In the genomic region with DNA sequence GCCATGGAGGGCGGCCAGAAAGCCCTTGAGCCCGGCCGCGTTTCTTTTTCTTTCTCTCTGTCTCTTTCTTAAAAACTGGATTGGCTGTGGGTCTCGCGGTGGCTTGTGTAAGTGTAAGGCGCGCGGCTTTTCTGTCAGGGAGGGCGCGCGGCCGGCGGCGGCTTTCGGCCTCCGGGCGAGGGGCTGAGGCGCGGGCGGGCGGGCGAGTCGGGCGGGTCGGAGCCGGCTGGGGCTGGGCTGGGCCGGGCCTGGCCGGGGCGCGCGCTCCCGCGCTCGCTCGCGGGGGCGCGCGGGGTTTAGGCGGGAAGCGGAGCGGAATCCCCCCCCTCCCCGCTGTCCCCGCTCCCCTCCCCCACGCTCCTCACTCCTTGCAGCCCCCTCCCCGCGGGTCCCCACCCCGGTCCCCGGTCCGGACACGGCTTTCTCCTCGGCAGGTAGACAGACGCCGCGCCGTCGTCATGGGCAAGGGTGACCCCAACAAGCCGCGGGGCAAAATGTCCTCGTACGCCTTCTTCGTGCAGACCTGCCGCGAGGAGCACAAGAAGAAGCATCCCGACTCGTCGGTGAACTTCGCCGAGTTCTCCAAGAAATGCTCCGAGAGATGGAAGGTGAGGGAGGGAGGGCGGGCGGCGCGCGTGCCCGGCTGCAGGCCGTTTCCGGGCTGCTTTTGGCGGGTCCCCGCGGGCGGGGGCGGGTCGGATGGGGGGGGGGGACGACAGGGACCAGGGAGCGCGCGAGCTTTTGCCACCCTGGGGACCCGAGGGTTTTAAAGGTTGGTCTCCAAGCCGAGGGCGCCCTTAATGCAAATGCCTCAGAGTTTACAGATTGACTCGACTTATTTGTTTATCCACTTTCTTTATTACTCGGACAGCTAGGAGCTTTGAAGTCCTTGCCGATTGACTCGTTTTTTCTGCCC, we compare ENCODE assay signal across 8 mouse cellular contexts. TPM values are rescaled to one million over a fixed set of nuclear protein-coding genes. Genes with fewer than 3 reads are reported as not detected.
A peak's percentile ranks its signal among the peaks of the same experiment; 100 is the strongest.
DNase-seq lines count a peak whose midpoint lies in the region; ATAC-seq and TF ChIP-seq lines count a peak whose summit lies in the region.

No protein-coding gene starts in this region.

- TF ChIP-seq RAD21 in CH12.LX (IDR thresholded peaks at IDR 0.05; ENCODE audit: low read depth, low read length), result no peak

- TF ChIP-seq EP300 in CH12.LX (IDR thresholded peaks at IDR 0.05; ENCODE audit: low read length), result no peak

- in situ Hi-C loops in CH12.LX (cut with MboI; ENCODE audit: low pct_ligation_motif_present, low pct_unique_long_range_greater_than_20kb, low sequenced_read_pairs), result no loop called here

- H3K27ac ChIP-seq in CH12.LX (ENCODE audit: insufficient read depth, low read depth), result peak overlapping the region; percentile 85
- H3K27ac ChIP-seq in cortical plate, adult 2 months (ENCODE audit: insufficient read depth, low read length), result peak overlapping the region; percentile 14; the same call in 1 of the 2 replicates
- peak overlapping the region; percentile 100 for H3K27ac ChIP-seq in limb, embryonic 12.5 days

- peaks cover 23% of the 10 kb centered on the region for H3K79me2 ChIP-seq in CH12.LX (replicated peaks; ENCODE audit: control insufficient read depth, extremely low read depth, insufficient read depth, poor library complexity, severe bottlenecking)

- no peak for ATAC-seq in erythroblast, adult 5-6 weeks (replicated peaks; ENCODE audit: low FRiP score, poor library complexity, severe bottlenecking)
- peak; percentile 21 for ATAC-seq in limb, embryonic 12.5 days (ENCODE audit: insufficient number of reproducible peaks, insufficient read depth, low FRiP score, low TSS enrichment, low read depth)
- ATAC-seq in monocyte, adult 5-6 weeks (replicated peaks; ENCODE audit: insufficient number of reproducible peaks, low FRiP score, low TSS enrichment, poor library complexity, severe bottlenecking), result no peak

- H3K4me2 ChIP-seq in CH12.LX (ENCODE audit: insufficient read depth, low read depth, poor library complexity, severe bottlenecking), result peak overlapping the region; percentile 88
- H3K4me2 ChIP-seq in limb, embryonic 12.5 days, result peak overlapping the region; percentile 70

- no peaks in the 10 kb centered on the region for H3K27me3 ChIP-seq in erythroblast, embryonic 14.5 days (ENCODE audit: control insufficient read depth)
- no peaks in the 10 kb centered on the region for H3K27me3 ChIP-seq in CH12.LX (replicated peaks)
- no peaks in the 10 kb centered on the region for H3K27me3 ChIP-seq in limb, embryonic 12.5 days

- dilution Hi-C loops in CH12.LX (cut with MboI; ENCODE audit: extremely low pct_ligation_motif_present, extremely low pct_unique_long_range_greater_than_20kb, low sequenced_read_pairs), result no loop called here

- H3K9me3 ChIP-seq in erythroblast, embryonic 14.5 days (ENCODE audit: control insufficient read depth, low read length), result no peaks in the 10 kb centered on the region
- H3K9me3 ChIP-seq in CH12.LX (replicated peaks; ENCODE audit: low read length), result no peaks in the 10 kb centered on the region
- H3K9me3 ChIP-seq in limb, embryonic 12.5 days, result no peaks in the 10 kb centered on the region

- no peak for TF ChIP-seq POLR2A in CH12.LX (IDR thresholded peaks at IDR 0.05; ENCODE audit: low read depth, low read length)
- TF ChIP-seq POLR2A in cortical plate, adult 2 months (IDR thresholded peaks at IDR 0.05; ENCODE audit: extremely low read depth, insufficient read depth, low read length), result no peak

- peaks cover 48% of the 10 kb centered on the region for H3K4me1 ChIP-seq in erythroblast, embryonic 14.5 days (ENCODE audit: control insufficient read depth)
- H3K4me1 ChIP-seq in CH12.LX (ENCODE audit: control insufficient read depth in 1 of 2, insufficient read depth in 2 of 2), result peaks cover 2 to 16% of the 10 kb centered on the region in 2 experiments; a peak in 2 of 4 replicates
- no peaks in the 10 kb centered on the region for H3K4me1 ChIP-seq in cortical plate, adult 2 months (ENCODE audit: control insufficient read depth, insufficient read depth, low read length)
- peaks cover 15% of the 10 kb centered on the region for H3K4me1 ChIP-seq in limb, embryonic 12.5 days (replicated peaks)

- H3K9ac ChIP-seq in CH12.LX (ENCODE audit: insufficient read depth, low read depth), result peak overlapping the region; percentile 100
- peak overlapping the region; percentile 99 for H3K9ac ChIP-seq in limb, embryonic 12.5 days (replicated peaks)

- no peak for TF ChIP-seq CTCF in CH12.LX (conservative IDR thresholded peaks at IDR 0.05 in 1 of 2, IDR thresholded peaks at IDR 0.05 in 1 of 2; ENCODE audit: low read depth in 2 of 2, low read length in 2 of 2)
- TF ChIP-seq CTCF in cortical plate, adult 2 months (IDR thresholded peaks at IDR 0.05; ENCODE audit: extremely low read depth, insufficient read depth, low read length), result no peak

- peak overlapping the region; percentile 94 for H3K4me3 ChIP-seq in erythroblast, embryonic 14.5 days (replicated peaks)
- H3K4me3 ChIP-seq in CH12.LX (replicated peaks in 1 of 3; ENCODE audit: low read depth in 2 of 3, low read length in 2 of 3, poor library complexity in 1 of 3), result peak overlapping the region; percentile 88 to 90 (median 88)
- peak overlapping the region; percentile 63 for H3K4me3 ChIP-seq in cortical plate, adult 2 months (ENCODE audit: insufficient read depth, low read length)
- H3K4me3 ChIP-seq in limb, embryonic 12.5 days (replicated peaks), result peak overlapping the region; percentile 84

- H3K36me3 ChIP-seq in erythroblast, embryonic 14.5 days (ENCODE audit: control insufficient read depth), result peaks cover 69% of the 10 kb centered on the region
- H3K36me3 ChIP-seq in CH12.LX (replicated peaks in 1 of 2; ENCODE audit: control insufficient read depth in 1 of 2, insufficient read depth in 1 of 2, low read length in 1 of 2), result peaks cover 24 to 35% of the 10 kb centered on the region in 2 experiments
- H3K36me3 ChIP-seq in limb, embryonic 12.5 days, result peaks cover 29% of the 10 kb centered on the region

- intact Hi-C loops in heart, postnatal 14 days (cut with DNase I), result loop anchor here (2.0 to 10.0 kb wide), 5 partner anchors 26 to 958 kb away; a partner anchor contains a TSS

- under 1% methylated on average over 90 of the region's 96 CpGs for WGBS in limb, embryonic 12.5 days

- DNase-seq in CH12.LX (ENCODE audit: extremely low read depth), result peak; percentile 62
- DNase-seq in heart, postnatal 14 days, result peak; percentile 42 to 57
- peak; percentile 70 for DNase-seq in neural tube, embryonic 10.5 days (ENCODE audit: extremely low spot score, low spot score)

TF ChIP-seq in CH12.LX, 34 proteins besides CTCF, POLR2A, EP300 and RAD21:
- TF ChIP-seq IRF4 (IDR thresholded peaks at IDR 0.05; ENCODE audit: low read depth, low read length) (peak; percentile 83), MAX (IDR thresholded peaks at IDR 0.05; ENCODE audit: low read length) (no peak), TCF12 (IDR thresholded peaks at IDR 0.05; ENCODE audit: low read depth, low read length) (no peak), JUND (conservative IDR thresholded peaks at IDR 0.05; ENCODE audit: low read depth, low read length) (peak; percentile 41; the same call in 1 of the 2 replicates), HCFC1 (IDR thresholded peaks at IDR 0.05; ENCODE audit: low read depth, low read length) (no peak), ZNF384 (IDR thresholded peaks at IDR 0.05; ENCODE audit: low read depth, low read length) (no peak; the same call in 1 of the 2 replicates), USF1 (IDR thresholded peaks at IDR 0.05; ENCODE audit: low read depth, low read length) (no peak), TBP (conservative IDR thresholded peaks at IDR 0.05; ENCODE audit: low read depth, low read length) (0 out of 2 replicates have a peak, but pooled peaks have one; percentile 22)
TF ChIP-seq in CH12.LX: peak in this region for 3.

RNA-seq across cellular contexts. Expression of a gene that starts 0.7 kb away (rescaled TPM):
- polyA plus RNA-seq in erythroblast, embryonic 14.5 days (2012), result 46.5 and 51.4 TPM in 2 replicates
- total RNA-seq in erythroblast, adult 5-6 weeks (2015; ENCODE audit: low replicate concordance), result 217 and 220 TPM in 2 replicates
- total RNA-seq in erythroblast, adult 5-6 weeks (2017; ENCODE audit: low replicate concordance), result 219 and 371 TPM in 2 replicates
- 144 and 160 TPM in 2 replicates for total RNA-seq in CH12.LX (2012; rRNA removed)
- total RNA-seq in CH12.LX (2014; rRNA removed), result 236 and 241 TPM in 2 replicates
- 165 and 187 TPM in 2 replicates for polyA plus RNA-seq in CH12.LX (2012; ENCODE audit: insufficient read length, low read depth)
- 6.3 and 6.5 TPM in 2 replicates for polyA plus RNA-seq in cortical plate, adult 2 months (2012; rRNA removed)
- 10 to 100 TPM; 27.0 to 51.5 TPM for total RNA-seq in heart, postnatal 14 days (2021)
- polyA plus RNA-seq in limb, embryonic 12.5 days (2016; fragmentation: Nextera tagmentation; extraction: Ambion mirVana), result 584 and 630 TPM in 2 replicates
- total RNA-seq in monocyte, adult 5-6 weeks (2017), result 134 to 175 TPM (median 154 TPM) in 3 replicates

RNA-seq across cellular contexts. Expression of a gene that starts 24.7 kb away (rescaled TPM):
- 2.0 TPM in 2 replicates for polyA plus RNA-seq in erythroblast, embryonic 14.5 days (2012)
- total RNA-seq in erythroblast, adult 5-6 weeks (2015; ENCODE audit: low replicate concordance), result 13.8 and 19.9 TPM in 2 replicates
- total RNA-seq in erythroblast, adult 5-6 weeks (2017; ENCODE audit: low replicate concordance), result 13.5 and 35.7 TPM in 2 replicates
- total RNA-seq in CH12.LX (2012; rRNA removed) (37.1 and 38.1 TPM in 2 replicates), CH12.LX (2014; rRNA removed) (82.6 and 93.5 TPM in 2 replicates)
- 33.9 and 39.6 TPM in 2 replicates for polyA plus RNA-seq in CH12.LX (2012; ENCODE audit: insufficient read length, low read depth)
- 7.7 and 8.4 TPM in 2 replicates for polyA plus RNA-seq in cortical plate, adult 2 months (2012; rRNA removed)
- total RNA-seq in heart, postnatal 14 days (2021), result 10 to 100 TPM; 12.9 TPM
- polyA plus RNA-seq in limb, embryonic 12.5 days (2016; fragmentation: Nextera tagmentation; extraction: Ambion mirVana), result 79.7 and 87.7 TPM in 2 replicates
- 66.6 to 145 TPM (median 139 TPM) in 3 replicates for total RNA-seq in monocyte, adult 5-6 weeks (2017)

RNA-seq across cellular contexts. Expression of a gene that starts 56.7 kb away (rescaled TPM):
- polyA plus RNA-seq in erythroblast, embryonic 14.5 days (2012), result not detected in 2 replicates
- total RNA-seq in erythroblast, adult 5-6 weeks (2015; ENCODE audit: low replicate concordance), result 2.5 TPM in 1 of 2 replicates, not detected in the other
- 2.2 and 4.2 TPM in 2 replicates for total RNA-seq in erythroblast, adult 5-6 weeks (2017; ENCODE audit: low replicate concordance)
- total RNA-seq in CH12.LX (2012; rRNA removed), result not detected in 2 replicates
- not detected in 2 replicates for total RNA-seq in CH12.LX (2014; rRNA removed)
- polyA plus RNA-seq in CH12.LX (2012; ENCODE audit: insufficient read length, low read depth), result not detected in 2 replicates
- polyA plus RNA-seq in cortical plate, adult 2 months (2012; rRNA removed), result 107 and 112 TPM in 2 replicates
- total RNA-seq in heart, postnatal 14 days (2021), result under 1 TPM in 1 of 2 experiments, not detected in 1; 0.43 TPM
- polyA plus RNA-seq in limb, embryonic 12.5 days (2016; fragmentation: Nextera tagmentation; extraction: Ambion mirVana), result 3.9 and 4.4 TPM in 2 replicates
- not detected in 3 replicates for total RNA-seq in monocyte, adult 5-6 weeks (2017)

Comparison
In these comparisons a context has a peak if more than half of its experiments do, and no peak if none do; other contexts are left out.
1. H3K27ac ChIP-seq: peak in every context shown above with its lines; median percentile 100 in limb, embryonic 12.5 days; 85 in CH12.LX; 14 in cortical plate, adult 2 months.